Mouse (Mus musculus) v-Abl transformed pro-B cells (cell line): Measurements from ENCODE around the gene Hist1h2ag.
"Not testable (repeated sequence)": the region's sequence is repeated elsewhere in the genome, so short reads cannot be mapped to it uniquely, and the experiment has no call there.

Experiments
- in situ Hi-C, 2 experiments: fragments of 400-800 bp; cut with MboI; formaldehyde crosslinking; loops; one replicate each; pipeline ENCODE4 v1.15.1; 2025; ENCODE audit not compliant: unreplicated experiment in 2 of 2

Hist1h2ag gene

DNA sequence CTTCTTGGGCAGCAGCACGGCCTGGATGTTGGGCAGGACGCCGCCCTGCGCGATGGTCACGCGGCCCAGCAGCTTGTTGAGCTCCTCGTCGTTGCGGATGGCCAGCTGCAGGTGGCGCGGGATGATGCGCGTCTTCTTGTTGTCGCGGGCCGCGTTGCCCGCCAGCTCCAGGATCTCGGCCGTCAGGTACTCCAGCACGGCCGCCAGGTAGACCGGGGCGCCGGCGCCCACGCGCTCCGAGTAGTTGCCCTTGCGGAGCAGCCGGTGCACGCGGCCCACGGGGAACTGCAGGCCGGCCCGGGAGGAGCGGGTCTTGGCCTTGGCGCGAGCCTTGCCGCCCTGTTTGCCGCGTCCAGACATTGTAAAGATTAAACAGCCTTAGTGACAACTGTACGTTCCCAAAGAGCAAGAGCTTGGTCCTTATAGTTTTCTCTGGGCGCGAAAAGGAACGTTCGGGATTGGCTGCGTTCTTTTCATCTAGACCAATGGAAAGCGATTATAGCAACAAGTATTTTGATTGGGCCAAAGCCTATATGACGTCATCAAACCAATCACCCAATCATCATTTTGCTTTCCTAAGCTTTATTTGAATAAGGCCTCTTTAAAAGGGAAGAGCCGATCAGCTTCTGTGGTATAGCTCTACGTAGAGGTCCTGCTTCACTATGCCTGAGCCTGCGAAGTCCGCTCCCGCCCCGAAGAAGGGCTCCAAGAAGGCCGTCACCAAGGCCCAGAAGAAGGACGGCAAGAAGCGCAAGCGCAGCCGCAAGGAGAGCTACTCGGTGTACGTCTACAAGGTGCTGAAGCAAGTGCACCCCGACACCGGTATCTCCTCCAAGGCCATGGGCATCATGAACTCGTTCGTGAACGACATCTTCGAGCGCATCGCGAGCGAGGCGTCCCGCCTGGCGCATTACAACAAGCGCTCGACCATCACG, at the start of gene Hist1h2ag, which contains the start of gene Hist1h2bj:
TSS of gene Hist1h2ag (minus strand) at position 377 of the 935 bp plus-strand sequence.
TSS of gene Hist1h2bj (plus strand) at position 647 of the 935 bp plus-strand sequence.
- in situ Hi-C loops: loop anchor here (5.0 to 25.0 kb wide), 4 partner anchors 352 to 1869 kb away; partner anchors contain the start of genes Hist1h1a (in 1 of the 2), Hist1h2ab (in 1 of the 2), Hist1h3a (in 1 of the 2) and Hist1h3b (in 1 of the 2)

DNA sequence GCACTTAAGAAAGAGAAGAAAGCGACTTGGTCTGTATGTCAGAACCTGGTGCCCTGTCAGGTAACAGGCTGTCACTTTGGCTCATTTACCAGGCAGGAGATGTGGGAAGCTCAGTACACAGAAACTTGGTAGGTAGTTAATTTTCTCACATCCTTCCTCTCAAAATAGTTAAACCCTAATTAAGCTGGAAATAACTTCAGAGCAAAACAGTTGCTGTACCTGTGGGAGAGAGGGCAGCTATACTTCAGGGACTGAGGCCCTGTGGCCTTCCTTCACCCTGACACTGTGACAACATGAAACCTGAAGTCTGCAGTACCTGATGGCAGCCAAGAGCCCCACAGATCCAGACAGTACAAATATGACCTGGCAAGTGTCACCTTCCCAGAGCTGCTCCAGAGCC, 41.4 kb upstream of the Hist1h2ag start, which contains the start of gene Vmn1r188:
TSS of gene Vmn1r188 (plus strand) at position 301 of the 400 bp plus-strand sequence.
- in situ Hi-C loops: not testable (repeated sequence)

DNA sequence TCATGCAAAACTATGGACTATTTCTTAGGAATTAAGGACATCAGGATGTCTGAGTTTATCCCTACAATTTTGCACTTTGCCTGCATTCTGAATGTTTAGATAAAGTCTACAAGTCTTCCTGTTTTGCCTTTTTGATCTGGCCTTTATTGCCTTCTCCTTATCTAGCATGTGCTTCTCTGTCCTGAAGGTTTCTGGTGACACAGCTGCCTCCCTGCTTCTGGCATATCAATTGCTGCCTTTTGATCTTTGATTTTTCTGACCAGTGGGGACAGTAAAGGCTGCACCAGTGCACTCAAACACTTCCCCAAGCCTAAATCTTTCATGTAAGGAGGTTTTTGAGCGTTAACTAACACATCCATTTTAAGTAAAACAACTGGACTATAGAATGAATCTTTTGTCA, 20.7 kb upstream of the Hist1h2ag start:
- in situ Hi-C loops: loop anchor here in 1 of 2 experiments (25.0 kb wide), 1 partner anchor 324 kb away; the partner anchor contains the start of genes Vmn1r199 and Vmn1r200

DNA sequence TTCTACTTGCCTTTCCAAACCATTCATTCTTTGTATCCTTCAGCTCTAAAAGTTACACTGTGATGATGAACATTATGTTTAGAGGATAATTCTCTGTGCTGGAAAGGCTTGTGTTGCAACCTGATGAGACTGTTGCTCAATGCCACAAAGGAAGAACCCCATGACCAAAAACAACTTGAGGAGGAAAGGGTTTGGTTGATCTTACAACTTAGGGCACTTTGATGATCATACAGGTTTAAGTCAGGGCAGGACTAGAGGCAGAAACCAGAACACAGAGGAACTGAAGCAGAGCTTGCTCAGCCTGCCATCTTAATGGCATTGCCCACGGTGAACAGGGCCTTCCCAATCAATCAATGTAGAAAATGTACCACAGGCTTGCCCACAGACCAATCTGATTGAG, 18.7 kb upstream of the Hist1h2ag start:
- in situ Hi-C loops: loop anchor here in 1 of 2 experiments (25.0 kb wide), 1 partner anchor 326 kb away; the partner anchor contains the start of genes Vmn1r199 and Vmn1r200

DNA sequence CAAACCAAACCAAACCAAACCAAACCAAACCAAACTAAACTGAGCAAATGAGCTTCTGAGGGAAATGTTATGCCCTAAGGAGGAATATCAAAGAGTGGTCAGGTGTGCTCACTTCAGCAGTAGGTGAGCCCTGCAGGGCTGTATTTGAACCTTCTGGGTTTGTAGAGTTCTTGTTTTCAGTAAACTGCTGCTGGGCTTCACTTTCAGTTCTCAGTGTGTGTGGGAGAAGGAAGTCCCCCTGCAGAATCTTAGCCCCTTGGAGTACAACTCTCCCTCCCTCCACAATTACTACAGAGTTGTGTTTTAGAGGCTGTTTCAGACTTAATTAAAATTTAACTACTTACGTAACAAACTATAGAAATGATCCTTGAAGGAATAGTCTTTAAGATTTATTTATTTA, 11.0 kb upstream of the Hist1h2ag start:
- in situ Hi-C loops: loop anchor here in 1 of 2 experiments (25.0 kb wide), 1 partner anchor 334 kb away; the partner anchor contains the start of genes Vmn1r199 and Vmn1r200

DNA sequence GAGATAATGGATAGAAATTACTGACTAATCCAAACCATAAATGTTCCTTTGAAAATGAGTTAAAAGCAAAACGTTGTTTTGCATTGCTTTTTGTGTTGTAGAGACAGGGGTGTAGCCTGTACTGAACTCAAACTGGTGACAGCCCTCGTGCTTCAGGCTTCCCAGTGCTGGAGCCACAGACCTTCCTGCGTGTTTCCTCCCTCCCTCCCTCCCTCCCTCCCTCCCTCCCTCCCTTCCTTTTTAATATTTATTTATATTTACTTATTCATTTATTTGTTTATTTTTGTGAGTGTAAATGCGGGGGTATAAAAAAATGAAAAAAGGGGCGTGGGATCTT, 8.7 kb upstream of the Hist1h2ag start:
- in situ Hi-C loops: loop anchor here in 1 of 2 experiments (25.0 kb wide), 1 partner anchor 336 kb away; the partner anchor contains the start of genes Vmn1r199 and Vmn1r200

DNA sequence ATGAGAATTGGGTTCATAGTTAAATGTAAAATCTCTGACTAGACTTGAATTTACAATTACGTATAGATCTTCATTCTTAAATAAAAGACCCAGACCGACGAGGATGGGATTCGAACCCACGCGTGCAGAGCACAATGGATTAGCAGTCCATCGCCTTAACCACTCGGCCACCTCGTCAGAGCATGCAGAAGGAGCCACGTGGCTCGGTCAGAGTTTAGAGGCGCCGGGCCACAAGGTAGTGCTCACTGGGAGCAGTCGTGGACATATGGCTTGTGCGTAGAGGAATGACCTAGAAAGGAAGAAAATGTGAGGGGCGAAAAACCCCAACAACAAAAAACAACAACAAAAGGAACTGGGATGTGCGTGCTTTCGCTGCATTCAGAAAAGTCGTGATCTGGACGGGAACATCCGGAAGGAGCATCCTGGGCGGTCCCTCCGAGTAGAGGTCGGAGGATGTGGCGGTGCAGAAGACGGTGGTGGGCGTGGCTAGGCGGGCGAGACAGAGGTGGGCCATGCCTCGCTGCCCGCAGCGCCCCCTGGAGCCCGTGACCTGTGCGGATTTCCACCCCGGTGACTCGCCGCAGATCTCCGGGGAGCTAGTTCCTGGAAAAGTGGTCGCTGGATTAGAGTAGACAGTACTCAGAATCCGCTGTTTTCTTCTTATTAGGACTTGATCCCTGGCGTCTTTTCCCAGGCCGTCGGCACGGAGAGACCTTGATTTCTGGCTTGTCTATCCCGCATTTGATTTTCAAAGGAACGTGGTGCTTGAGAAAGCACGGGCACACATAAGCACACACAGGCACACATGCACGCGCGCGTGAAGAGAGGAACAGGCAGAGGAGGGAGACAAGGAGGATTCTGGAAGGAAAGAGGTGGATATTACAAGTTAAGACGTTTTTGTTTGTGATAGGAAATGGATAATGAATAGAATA, 8.1 kb upstream of the Hist1h2ag start:
- in situ Hi-C loops: loop anchor here in 1 of 2 experiments (25.0 kb wide), 1 partner anchor 336 kb away; the partner anchor contains the start of genes Vmn1r199 and Vmn1r200

DNA sequence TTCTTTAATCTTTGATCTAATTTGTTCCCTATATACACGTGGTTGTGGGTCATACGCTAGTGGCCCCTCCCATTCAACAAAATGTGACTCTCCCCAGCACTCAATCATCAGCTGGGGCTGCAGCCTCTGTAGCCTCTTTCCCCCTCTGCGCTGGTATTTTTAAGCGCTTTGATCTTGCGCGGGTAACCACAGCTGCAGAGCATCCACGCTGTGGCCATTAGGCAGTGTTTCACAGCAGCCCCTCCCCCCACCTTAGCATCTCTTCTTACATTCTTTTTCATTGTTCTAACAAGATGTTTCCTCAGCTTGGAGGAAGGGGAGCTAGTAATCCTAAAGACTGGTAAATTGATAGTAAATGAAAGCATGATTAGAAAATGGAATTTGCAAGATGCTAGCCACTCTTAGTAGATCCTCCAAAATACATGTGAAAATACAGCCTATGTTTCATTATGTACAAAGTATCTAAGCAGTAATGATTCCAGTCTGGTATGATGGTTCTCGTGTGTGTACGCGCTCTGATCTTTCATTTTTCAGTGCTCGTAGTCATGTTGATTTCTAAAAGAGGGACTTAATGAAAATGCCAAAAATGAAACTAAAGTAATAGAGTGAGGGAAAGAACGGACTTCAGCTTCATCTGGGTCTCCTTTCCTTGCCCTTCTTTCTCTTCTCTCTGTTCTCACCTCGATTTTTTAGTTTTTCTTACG, 7.1 kb upstream of the Hist1h2ag start:
- in situ Hi-C loops: loop anchor here (10.0 to 25.0 kb wide), 4 partner anchors 337 to 1862 kb away; partner anchors contain the start of genes Vmn1r200 (in 2 of the 2), Hist1h1a (in 1 of the 2), Hist1h2ab (in 1 of the 2) and Hist1h3a (in 1 of the 2)

DNA sequence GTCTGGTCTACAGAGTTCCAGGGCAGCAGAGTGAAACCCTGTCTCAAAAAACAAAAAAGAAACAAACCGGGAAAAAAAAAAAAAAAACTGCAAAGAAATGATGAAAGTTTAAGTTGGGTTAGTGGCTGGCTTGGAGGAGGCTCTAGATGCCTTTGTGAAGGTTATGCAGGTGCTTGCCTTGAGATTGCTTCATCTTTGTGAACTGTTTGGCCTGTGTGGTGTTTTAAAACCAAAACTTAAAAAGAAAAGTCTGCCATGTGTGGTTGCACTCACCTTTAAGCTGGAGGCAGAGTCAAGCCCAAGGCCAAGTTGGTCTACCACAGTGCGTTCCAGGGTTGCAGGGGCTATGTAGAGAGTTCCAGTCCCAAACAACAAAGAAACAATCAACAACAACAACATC, 6.3 kb upstream of the Hist1h2ag start:
- in situ Hi-C loops: loop anchor here (10.0 to 25.0 kb wide), 3 partner anchors 346 to 1863 kb away; partner anchors contain the start of genes Hist1h1a (in 1 of the 2), Hist1h2ab (in 1 of the 2), Hist1h3a (in 1 of the 2) and Hist1h3b (in 1 of the 2)

DNA sequence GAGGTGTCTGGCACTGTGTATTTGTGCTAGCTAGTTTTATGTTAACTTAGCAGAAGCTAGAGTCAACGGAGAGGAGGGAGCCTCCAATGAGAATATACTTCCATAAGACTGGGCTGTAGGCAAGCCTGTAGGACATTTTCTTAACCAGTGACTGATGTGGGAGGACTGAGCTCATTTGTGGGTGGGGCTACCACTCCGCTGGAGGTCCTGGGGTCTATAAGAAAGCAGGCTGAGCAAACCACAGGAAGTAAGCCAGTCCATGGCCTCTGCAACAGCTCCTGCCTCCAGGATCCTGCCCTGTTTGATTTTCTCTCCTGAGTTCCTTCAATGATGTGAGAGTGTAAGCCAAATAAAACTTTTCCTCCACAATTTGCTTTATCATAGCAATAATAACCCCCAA, 2.6 kb upstream of the Hist1h2ag start:
- in situ Hi-C loops: loop anchor here (10.0 to 25.0 kb wide), 3 partner anchors 349 to 1867 kb away; partner anchors contain the start of genes Hist1h1a (in 1 of the 2), Hist1h2ab (in 1 of the 2), Hist1h3a (in 1 of the 2) and Hist1h3b (in 1 of the 2)

DNA sequence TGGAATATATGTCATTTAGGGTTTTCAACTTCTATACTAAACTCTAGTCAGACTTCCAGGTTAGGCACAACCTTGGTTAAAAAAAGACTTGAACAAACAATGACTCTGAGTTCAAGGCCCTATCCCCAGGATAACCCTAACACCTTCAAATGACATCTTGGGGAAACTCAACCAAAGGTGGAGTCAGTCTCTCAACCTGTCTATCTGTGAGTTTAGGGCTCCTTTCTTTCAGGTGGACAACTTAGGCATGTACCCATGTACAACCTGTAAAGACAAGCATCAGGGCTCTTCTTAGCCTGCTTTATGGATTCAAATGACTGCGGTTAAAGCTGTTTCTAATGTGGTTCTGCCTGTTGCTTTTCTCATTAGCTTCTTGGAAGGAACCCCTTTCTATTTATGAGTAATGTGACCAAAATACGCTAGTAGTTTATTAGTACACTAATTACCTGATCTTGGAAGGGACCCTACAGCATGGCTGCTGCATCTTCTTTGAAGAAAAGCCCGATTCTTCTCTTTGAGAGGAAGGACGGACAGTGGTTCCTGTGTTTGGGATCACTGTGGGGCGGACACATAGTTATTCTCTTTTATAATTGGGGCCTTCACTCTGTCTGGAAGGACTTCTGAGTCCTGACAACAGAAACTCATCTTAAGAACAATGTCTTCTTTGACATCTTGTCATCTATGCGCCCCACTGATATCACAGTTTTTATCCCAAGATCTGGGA, 1.9 kb upstream of the Hist1h2ag start:
- in situ Hi-C loops: loop anchor here (5.0 to 25.0 kb wide), 4 partner anchors 350 to 1868 kb away; partner anchors contain the start of genes Hist1h1a (in 1 of the 2), Hist1h2ab (in 1 of the 2), Hist1h3a (in 1 of the 2) and Hist1h3b (in 1 of the 2)

DNA sequence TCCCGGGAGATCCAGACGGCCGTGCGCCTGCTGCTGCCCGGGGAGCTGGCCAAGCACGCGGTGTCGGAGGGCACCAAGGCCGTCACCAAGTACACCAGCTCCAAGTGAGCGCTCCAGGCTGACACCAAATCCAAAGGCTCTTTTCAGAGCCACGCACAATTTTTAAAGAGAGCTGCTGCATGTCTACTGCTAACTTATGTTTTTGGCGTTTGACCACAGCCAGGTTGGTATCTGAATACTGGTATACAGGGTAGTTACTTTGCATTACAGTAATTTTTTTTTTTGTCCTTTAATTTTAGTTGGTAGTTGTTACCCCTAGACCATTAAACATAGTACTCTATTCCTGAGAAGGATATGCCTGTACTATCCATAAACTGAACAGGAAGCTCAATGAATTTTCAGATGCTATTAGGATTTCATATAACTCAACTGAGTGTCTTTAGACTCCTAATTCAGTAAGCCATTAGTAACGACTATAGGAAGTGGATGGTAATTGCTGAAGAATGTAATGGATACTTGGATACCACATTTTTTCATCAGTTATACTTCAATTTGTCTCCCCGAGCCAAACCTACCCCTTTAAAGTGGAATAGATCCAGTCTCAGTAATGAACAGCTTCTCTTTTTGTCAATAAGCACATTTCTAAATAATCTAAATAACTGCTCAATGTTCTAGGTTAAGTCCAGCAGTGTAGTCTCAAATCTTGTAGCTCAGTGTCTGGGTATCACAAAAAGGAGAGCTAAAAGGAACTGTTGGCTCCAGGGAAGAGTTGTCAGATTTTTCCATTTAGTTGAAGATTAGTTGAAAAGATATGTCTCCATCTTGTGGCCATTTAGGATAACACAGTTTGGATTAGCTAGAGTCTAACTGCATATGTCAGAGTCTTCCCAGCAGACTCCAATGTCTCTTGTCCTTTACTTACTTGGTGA, 1.0 kb upstream of the Hist1h2ag start:
- in situ Hi-C loops: loop anchor here (5.0 to 25.0 kb wide), 4 partner anchors 351 to 1869 kb away; partner anchors contain the start of genes Hist1h1a (in 1 of the 2), Hist1h2ab (in 1 of the 2), Hist1h3a (in 1 of the 2) and Hist1h3b (in 1 of the 2)

DNA sequence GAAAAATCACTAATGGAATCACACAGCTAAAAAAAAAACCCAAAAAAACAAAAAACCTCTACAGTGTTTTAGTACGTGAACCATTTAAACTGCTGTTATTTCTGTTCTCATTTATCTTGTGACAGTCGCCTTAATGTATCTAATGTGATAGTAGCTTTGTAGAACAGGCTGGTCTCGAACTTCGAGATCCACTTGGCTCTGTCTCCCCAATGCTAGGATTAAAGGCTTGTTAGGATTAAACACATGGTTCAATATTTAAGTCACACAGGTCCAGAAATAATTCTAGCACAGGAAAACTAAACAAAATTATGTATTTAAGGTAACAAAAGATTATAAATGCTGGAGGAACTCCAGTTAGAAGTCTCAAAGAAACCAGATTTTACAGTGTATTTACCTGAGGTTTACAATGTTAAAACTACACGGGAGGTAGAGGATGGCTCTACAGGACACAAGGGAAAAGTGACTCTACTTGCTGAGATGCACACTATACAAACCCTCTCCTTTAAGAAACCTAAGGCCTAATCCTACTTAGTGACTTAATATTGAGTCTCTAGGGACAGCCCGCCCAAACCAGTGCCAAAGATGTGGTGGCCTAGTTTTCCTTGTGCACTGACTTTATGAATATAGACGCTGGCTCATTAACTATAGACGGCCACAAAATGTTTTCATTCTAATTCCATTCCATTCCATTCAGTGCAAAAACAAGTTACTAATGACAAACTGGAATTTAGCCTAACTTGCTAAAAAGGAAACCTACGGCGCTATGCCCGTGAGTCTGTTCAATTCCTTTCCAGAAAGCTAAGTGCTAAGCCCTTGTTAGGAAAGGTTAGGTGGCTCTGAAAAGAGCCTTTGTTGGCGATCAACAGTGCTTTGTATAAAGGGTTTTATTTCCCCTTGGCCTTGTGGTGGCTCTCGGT, 835 bp downstream of the Hist1h2ag start:
- in situ Hi-C loops: loop anchor here (5.0 to 25.0 kb wide), 4 partner anchors 353 to 1870 kb away; partner anchors contain the start of genes Hist1h1a (in 1 of the 2), Hist1h2ab (in 1 of the 2), Hist1h3a (in 1 of the 2) and Hist1h3b (in 1 of the 2)

DNA sequence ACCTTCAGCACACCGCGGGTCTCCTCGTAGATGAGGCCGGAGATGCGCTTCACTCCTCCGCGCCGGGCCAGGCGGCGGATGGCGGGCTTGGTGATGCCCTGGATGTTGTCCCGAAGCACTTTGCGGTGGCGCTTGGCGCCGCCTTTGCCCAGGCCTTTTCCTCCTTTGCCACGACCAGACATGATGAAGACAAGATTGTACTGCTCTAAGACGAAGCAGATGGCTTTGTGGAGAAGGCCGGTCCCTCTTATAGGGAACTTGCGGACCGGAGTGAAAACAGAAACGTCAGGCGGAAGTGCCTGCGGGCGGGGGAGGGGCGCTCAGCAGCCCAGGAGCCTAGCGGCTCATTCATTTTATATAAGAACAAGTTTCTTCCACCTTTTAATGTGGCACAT, 1.6 kb downstream of the Hist1h2ag start, which contains the start of gene Hist1h4i:
TSS of gene Hist1h4i (minus strand) at position 221 of the 395 bp plus-strand sequence.
- in situ Hi-C loops: loop anchor here (5.0 to 25.0 kb wide), 4 partner anchors 354 to 1871 kb away; partner anchors contain the start of genes Hist1h1a (in 1 of the 2), Hist1h2ab (in 1 of the 2), Hist1h3a (in 1 of the 2) and Hist1h3b (in 1 of the 2)

DNA sequence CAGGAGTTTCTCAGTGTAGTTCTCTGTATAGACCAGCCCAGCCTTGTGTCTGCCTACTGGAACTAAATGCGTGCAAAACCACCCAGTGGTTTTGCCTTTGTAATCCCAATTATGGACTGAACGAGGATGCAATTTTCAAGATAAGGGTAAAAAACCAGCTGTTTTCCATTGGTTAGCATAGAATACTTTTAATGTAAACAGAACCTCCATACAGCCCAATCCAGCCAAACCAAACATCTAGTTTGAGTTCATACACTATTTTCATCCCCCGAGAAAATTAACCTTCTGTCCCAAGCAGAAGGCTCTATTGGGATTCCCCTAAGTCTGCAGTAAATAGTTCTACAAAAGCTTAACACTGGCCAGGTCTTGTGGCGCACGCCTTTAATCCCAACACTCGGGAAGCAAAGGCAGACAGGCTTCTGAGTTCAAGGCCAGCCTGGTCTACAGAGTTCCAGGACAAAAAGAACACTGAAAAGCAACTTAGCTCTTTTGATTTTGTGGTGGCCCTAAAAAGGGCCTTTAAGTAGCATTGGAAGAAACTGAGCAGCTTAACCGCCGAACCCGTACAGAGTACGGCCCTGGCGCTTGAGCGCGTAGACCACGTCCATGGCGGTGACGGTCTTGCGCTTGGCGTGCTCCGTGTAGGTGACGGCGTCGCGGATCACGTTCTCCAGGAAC, 2.1 kb downstream of the Hist1h2ag start:
- in situ Hi-C loops: loop anchor here (5.0 to 25.0 kb wide), 4 partner anchors 354 to 1872 kb away; partner anchors contain the start of genes Hist1h1a (in 1 of the 2), Hist1h2ab (in 1 of the 2), Hist1h3a (in 1 of the 2) and Hist1h3b (in 1 of the 2)
